Mouse (Mus musculus) MN1 (cell line): ENCODE results near the gene Cd80.

Experiments used
- DNase-seq: peaks from one replicate; pipeline ENCODE4 v3.0.0-alpha.2; 2016; ENCODE audit warnings: low spot score

Gene Cd80

GRCm38 (mm10) chr16:38522129-38523084 lies 67.0 kb downstream of the Cd80 start, which contains the start of gene Timmdc1:
TSS of gene Timmdc1 (minus strand) at chr16:38522663.
- DNase-seq, result peak; percentile 94

DNA sequence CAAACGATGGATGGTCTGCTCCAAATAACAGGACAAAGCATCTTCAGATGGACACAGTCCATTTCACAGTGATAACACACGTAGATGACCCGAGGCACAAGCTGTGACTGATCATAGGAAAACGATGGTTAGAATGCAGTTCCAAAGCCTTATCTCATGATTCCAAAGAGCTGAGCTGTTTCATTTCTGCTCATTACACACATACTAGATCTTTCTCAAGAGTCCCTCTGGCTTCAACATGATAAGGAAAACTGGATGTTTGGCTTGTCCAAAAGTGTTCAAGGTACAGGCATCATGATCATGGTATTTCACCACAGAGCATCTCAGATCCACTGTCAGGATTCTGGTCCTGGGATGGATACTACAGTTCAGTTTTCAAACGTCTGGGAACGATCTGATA lies 70.9 kb downstream of the Cd80 start:
- no peak for DNase-seq

- peak; percentile 33 for DNase-seq
These were observed 81.3 kb downstream of the Cd80 start for GRCm38 (mm10) chr16:38536544-38537146.

DNA sequence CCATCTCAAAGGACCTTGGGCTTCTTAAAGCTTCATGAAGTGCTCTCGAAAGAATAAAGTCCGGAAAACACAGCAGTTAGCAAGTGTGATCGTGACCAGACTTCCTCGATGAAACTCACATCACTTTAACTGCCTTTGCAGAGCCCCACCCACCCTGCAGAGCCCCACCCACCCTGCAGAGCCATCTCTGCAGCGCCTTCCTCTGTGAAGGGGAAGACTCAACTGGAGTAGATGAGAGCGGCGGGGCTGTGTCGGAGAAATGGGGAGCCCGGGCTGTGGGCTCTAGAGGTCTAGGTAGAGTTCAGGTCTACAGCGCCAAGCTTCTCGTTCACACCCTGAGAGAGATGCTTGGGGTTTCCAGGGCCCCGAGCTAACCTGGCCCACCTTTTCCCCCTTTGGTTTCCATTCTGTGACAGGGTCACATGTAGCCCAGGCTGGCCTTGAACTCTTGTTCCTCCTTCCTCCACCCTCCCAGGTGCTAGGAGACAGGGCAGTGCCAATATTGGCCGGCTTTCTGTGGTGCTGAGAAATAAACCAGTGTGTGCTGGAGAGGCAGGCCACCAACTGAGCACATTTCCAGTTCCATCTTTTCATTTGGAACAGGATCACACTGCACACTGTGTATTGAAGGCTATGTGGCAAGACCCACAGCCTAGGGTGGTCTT lies 83.5 kb downstream of the Cd80 start:
- no peak for DNase-seq
